Mouse (Mus musculus) embryonic fibroblast, embryonic 13.5 days (primary cell): Measurements from ENCODE around the gene Efna3. TPM values are rescaled to one million over a fixed set of nuclear protein-coding genes. Genes with fewer than 3 reads are reported as not detected.

Experiments
- H3K27ac ChIP-seq: 2 replicates; pipeline ENCODE4 v1.5.1; 2012; ENCODE audit warnings: low read length, control low read depth, inconsistent platforms; ENCODE audit not compliant: insufficient read depth
- H3K4me1 ChIP-seq: 2 replicates; pipeline ENCODE4 v1.6.1; 2011; ENCODE audit warnings: low read length; ENCODE audit not compliant: control insufficient read depth, insufficient read depth
- H3K4me3 ChIP-seq: 2 replicates; pipeline ENCODE4 v1.5.1; 2011; ENCODE audit warnings: mild to moderate bottlenecking, control low read depth, low read length; ENCODE audit not compliant: insufficient read depth
- CTCF ChIP-seq: IDR thresholded peaks from 2 replicates; pipeline ENCODE4 v1.5.1; 2011; ENCODE audit warnings: mild to moderate bottlenecking, control low read depth, low read length, moderate library complexity, borderline replicate concordance; ENCODE audit not compliant: insufficient read depth
- POLR2A ChIP-seq: IDR thresholded peaks from 2 replicates; pipeline ENCODE4 v1.6.1; 2011; ENCODE audit warnings: low read depth, mild to moderate bottlenecking, control low read depth, low read length, moderate library complexity
- polyA plus RNA-seq: library from polyadenylated mRNA; stranded (reverse); fragments of >200 nt; gene quantifications from 2 replicates; pipeline ENCODE4 v1.2.4, GENCODE M21; 2011; ENCODE audit warnings: low read depth; ENCODE audit not compliant: missing spikeins, insufficient read length

The Efna3 gene
- polyA plus RNA-seq, 1 experiment, result 7.1 TPM

DNA sequence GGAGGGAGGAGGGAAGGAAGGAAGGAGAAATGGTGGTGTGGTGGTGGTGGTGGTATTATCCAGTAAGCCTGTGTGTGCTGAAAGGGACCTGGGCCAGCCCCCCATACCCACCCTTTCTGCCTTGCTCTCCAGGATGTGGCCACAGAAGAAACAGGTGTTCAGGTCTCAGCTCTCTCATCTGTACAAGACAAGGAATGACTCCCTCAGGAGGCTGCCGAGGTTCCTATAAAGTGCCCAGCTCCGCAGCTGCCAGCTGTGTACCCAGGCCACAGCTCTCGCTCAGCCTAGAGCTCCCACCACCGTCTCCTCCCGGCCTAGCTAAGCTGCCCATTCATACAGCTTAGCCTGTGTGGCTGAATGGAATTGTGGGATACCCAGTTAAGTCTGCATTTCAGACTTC is 30.5 kb downstream of the Efna3 start:
- Histone ChIP-seq H3K4me3 (no peak overlapping the region), H3K27ac (no peak overlapping the region), H3K4me1 (peaks cover 3% of the 10 kb centered on the region; the same call in 1 of the 2 replicates)
- no peak for TF ChIP-seq CTCF
- no peak for TF ChIP-seq POLR2A

DNA sequence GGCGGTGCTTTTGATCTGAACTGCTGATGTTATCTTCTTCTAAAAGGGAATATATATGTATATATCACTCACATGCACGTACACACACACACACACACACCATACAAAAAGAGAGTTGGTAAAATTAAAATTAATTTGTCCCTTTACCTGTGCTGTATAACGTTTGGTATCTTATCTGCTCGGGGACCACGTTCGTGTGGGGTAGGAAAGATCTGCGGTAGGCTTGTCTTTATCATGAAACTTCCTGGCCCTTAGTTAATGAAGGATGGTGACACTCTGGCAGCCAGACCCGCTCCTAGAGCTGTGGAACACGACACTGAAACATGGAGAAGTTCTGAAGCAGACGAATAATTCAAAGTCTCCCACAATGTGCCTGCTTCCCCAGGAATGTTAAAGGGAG is 30.9 kb downstream of the Efna3 start:
- Histone ChIP-seq H3K4me3 (no peak overlapping the region), H3K27ac (no peak overlapping the region), H3K4me1 (peaks cover 3% of the 10 kb centered on the region; the same call in 1 of the 2 replicates)
- TF ChIP-seq CTCF (no peak), POLR2A (no peak)

DNA sequence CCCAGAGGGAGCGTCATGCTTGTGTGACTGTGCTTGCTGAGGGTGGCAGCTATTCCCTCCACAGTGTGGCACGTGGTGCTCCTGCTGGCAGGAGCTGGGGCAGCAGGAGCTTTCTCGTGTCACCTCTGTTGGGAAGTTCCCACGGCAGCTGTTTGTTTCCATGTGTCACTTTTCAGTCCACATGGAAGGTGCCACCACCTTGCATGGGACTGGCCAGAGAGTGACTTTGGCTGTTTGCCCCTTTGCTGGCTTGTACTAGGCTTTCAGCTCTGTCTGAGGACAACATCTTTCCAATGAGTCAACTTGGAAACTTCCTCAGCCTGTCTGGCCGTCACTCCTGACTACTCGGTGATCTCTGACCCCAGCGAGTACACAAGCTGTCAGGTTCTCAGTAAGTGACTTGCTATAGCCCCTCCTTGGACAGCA is 34.2 kb downstream of the Efna3 start:
- TF ChIP-seq POLR2A, result no peak
- no peak for TF ChIP-seq CTCF
- Histone ChIP-seq H3K4me1 (no peaks in the 10 kb centered on the region; the same call in 1 of the 2 replicates), H3K4me3 (no peak overlapping the region), H3K27ac (no peak overlapping the region)

DNA sequence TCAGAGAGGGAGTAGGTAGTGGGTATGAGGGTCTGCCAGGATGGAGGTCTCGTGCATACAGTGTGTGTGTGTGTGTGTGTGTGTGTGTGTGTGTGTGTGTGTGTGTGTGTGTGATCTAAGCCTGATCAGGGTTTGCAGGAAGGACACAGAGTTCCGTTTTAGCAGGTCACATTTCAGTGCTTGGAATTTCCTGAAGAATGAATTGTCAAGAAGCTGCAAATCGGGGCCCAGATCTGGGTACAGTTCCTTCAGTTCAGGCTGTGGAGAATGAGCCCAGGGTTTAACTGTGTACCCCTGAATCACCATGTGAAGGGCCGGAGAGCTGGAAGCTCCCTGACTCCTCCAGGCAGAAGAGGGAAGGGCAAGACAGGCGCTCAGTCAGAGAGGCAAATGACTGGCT is 35.5 kb downstream of the Efna3 start:
- no peak overlapping the region for H3K4me3 ChIP-seq
- TF ChIP-seq CTCF, result no peak
- H3K4me1 ChIP-seq, result no peaks in the 10 kb centered on the region; the same call in 1 of the 2 replicates
- no peak overlapping the region for H3K27ac ChIP-seq

DNA sequence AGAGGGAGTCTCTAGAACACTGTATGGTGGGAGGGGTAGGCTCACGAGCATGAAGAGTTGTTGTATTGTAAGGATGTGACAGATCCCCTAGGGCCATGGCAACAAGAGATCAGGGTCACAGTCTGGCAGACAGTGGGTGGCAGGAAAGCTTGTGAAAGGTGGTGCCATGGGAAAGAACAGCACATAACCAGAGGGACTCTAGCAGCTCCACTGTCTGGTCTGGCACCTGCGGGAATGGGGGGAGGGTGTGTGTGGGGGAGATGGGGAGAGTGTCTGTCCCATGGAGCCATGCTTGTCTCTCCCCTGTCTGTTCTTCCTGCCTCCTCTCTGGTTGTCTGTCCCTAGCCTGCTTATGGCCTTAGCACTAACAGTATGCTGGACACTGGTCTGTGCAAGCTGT is 37.2 kb downstream of the Efna3 start:
- TF ChIP-seq CTCF (no peak), POLR2A (no peak)
- H3K27ac ChIP-seq, result no peak overlapping the region

DNA sequence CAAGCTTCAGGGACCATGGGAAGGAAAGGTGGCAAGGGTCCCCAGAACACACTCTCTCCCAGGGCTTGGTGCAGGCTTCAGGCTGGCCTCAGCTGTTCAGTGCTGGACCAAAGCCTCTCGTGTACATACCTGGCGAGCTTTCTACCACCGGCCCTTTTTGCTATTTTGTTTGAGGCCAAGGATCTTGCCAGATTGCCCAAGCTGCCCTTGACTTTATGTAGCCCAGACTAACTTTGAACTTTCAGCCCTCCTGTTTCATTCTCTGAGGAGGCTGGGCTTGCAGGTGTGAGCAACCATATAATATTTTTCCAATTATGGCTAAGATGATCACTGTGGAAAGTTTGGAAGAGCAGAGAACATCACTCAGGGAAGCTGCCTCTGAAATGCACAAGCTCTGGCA is 38.5 kb downstream of the Efna3 start:
- TF ChIP-seq CTCF (no peak), POLR2A (no peak)
- H3K27ac ChIP-seq, result no peak overlapping the region
- no peak overlapping the region for H3K4me3 ChIP-seq
- peaks cover 2% of the 10 kb centered on the region; the same call in 1 of the 2 replicates for H3K4me1 ChIP-seq

More for the DNA sequence above, 37.2 kb downstream of the Efna3 start:
- H3K4me1 ChIP-seq, result no peaks in the 10 kb centered on the region; the same call in 1 of the 2 replicates
- H3K4me3 ChIP-seq, result no peak overlapping the region

DNA sequence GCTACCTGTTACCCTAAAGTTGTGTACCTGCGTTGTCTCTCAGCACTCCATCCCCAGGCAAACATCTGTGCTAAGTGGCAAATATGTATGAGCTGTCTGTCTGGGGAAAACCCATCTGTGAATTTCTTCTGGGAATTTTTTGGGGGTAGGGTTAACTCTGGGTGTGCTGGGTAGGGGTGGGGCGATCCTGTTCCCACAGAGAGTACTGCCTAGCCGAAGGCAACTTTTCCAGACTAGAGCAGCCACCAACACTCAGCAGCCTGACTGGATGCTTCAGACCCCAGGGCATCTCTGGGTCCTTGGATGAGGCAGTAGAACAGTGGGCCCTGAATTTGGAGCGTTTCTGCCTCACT is 40.5 kb downstream of the Efna3 start:
- TF ChIP-seq CTCF (no peak), POLR2A (no peak)
- no peak overlapping the region for H3K4me3 ChIP-seq
- no peak overlapping the region for H3K27ac ChIP-seq
- peaks cover 2% of the 10 kb centered on the region; the same call in 1 of the 2 replicates for H3K4me1 ChIP-seq

DNA sequence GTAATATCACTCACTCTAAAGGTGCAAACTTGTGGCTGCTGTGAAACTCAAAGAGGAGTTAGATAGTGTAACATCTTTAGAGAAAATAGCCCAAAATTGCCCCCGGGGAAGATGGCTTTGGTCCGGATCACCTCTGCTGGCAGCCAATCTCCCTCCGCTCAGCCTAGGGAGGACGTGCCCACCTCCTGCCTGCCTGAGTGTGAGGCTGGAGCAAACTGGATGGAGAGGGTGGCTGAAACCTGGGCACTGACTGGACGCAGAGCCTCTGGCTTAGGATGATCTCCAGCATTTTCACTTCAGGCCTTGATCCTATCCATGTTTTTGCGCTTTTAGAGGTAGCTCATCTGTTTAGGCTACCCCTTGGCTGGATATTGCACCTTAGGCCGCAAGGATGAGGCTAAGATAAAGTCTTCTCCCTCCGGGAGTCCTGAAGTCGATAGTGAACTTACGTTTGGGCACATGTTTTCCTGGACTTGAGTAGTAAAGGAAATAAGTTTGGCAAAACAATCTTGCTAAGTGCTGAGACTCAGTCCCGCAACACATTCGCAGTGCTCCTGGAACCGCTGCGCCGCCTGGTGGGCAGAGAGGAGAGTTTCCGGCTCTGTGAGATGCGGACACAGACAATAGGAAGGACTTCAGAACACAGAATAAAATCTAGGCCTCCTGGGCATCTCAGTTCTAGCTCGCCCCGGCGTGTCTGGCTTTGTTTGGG is 41.0 kb downstream of the Efna3 start:
- H3K4me3 ChIP-seq, result no peak overlapping the region
- no peak overlapping the region for H3K27ac ChIP-seq
- H3K4me1 ChIP-seq, result peaks cover 2% of the 10 kb centered on the region; the same call in 1 of the 2 replicates
- peak; percentile 95 for TF ChIP-seq CTCF
- no peak for TF ChIP-seq POLR2A

DNA sequence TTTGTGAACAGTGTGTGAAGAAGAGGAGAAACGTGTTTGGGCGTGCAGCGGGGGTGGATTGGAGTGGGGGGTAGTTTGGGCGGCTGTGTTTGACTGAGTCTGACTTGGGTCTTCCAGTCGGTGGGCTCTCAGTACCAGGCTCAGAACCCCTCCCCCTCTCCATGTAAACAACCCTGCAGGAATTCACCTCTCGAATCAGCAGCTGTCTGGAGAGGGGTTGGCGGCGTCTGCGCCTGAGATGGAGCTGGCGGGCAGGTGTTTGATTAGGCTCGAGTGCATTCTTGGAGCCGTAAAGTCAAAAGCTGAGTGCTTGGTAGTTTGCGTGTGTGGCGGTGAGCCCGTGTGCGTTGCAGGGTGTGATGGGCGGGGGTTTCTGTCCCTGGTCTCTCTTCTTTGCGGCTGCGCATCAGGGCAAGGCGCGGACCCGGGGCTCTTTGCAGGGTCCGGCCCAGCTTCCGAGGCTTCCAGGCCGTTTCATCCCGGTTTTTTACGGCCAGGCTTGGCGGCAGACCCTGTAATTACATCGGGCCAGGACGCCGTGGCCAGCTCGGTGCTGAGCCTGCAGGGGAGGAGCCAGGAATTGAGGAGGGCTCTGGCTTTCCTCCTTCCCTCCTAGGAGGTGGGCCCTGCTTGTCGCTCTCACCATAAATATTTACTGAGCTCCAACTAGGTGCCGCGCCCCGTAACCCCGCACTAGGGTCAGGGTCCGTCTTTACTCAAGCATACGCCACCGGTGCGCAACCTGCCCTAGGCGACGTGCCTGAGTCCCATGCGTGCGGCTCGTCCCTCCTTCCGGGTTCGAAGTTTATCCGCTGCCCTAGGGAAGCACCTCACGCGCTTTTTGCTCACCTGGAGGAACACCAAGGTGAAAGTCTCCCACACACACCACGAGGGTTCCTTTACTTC is 41.9 kb downstream of the Efna3 start, which contains the start of gene Efna1:
TSS of gene Efna1 (minus strand) at position 537 of the 906 bp plus-strand sequence.
- peak within 1 kb of the TSS; percentile 36 for H3K4me3 ChIP-seq
- H3K4me1 ChIP-seq, result peaks cover 2% of the 10 kb centered on the region; the same call in 1 of the 2 replicates
- no peak within 1 kb of the TSS for H3K27ac ChIP-seq
- TF ChIP-seq CTCF (no peak), POLR2A (peak; percentile 52; the same call in 1 of the 2 replicates)
